Mouse (Mus musculus) R1 (cell line): Measurements from ENCODE around the gene Xlr4c.
"Not testable (repeated sequence)": the region's sequence is repeated elsewhere in the genome, so short reads cannot be mapped to it uniquely, and the experiment has no call there.

ENCODE experiments used
- DNase-seq: peaks from one replicate; pipeline ENCODE4 v3.0.0-alpha.2; 2018; ENCODE audit warnings: low read depth, low spot score

The Xlr4c gene

GRCm38 (mm10) chrX:73242821-73243325 lies at the start of gene Xlr4c:
Xlr4c (minus strand) TSS chrX:73243130.
- DNase-seq: not testable (repeated sequence)

- DNase-seq: peak; percentile 17
These were observed 22.3 kb upstream of the Xlr4c start, which contains the start of gene Xlr3c for GRCm38 (mm10) chrX:73265270-73265669. Xlr3c (minus strand) TSS chrX:73265390.

- not testable (repeated sequence) for DNase-seq
These were observed 19.5 kb upstream of the Xlr4c start for GRCm38 (mm10) chrX:73262428-73262827.

GRCm38 (mm10) chrX:73229288-73229687 lies 13.6 kb downstream of the Xlr4c start:
- DNase-seq: no peak

- peak; percentile 47 for DNase-seq
These were observed 14.2 kb downstream of the Xlr4c start for GRCm38 (mm10) chrX:73228606-73229214.

- DNase-seq: peak; percentile 85
These were observed 14.9 kb downstream of the Xlr4c start, which contains the start of gene F8a for GRCm38 (mm10) chrX:73227914-73228605. F8a (plus strand) TSS chrX:73228291.

GRCm38 (mm10) chrX:73225365-73225764 lies 17.6 kb downstream of the Xlr4c start:
- no peak for DNase-seq

GRCm38 (mm10) chrX:73213819-73214564 lies 28.9 kb downstream of the Xlr4c start, which contains the start of gene Xlr4b:
Xlr4b (plus strand) TSS chrX:73214333.
- DNase-seq: not testable (repeated sequence)

- DNase-seq: peak; percentile 75
These were observed 51.0 kb downstream of the Xlr4c start, which contains the start of gene Xlr3b for GRCm38 (mm10) chrX:73191934-73192333. Xlr3b (plus strand) TSS chrX:73192207.
